Mouse (Mus musculus): Measurements from ENCODE around the gene Adgrg2. TPM values are rescaled to one million over a fixed set of nuclear protein-coding genes. Genes with fewer than 3 reads are reported as not detected.

Adgrg2 gene
- 2.1 and 3.4 TPM in 2 replicates for polyA plus RNA-seq (2012; ENCODE audit: insufficient read depth, insufficient read length, missing spikeins)

DNA sequence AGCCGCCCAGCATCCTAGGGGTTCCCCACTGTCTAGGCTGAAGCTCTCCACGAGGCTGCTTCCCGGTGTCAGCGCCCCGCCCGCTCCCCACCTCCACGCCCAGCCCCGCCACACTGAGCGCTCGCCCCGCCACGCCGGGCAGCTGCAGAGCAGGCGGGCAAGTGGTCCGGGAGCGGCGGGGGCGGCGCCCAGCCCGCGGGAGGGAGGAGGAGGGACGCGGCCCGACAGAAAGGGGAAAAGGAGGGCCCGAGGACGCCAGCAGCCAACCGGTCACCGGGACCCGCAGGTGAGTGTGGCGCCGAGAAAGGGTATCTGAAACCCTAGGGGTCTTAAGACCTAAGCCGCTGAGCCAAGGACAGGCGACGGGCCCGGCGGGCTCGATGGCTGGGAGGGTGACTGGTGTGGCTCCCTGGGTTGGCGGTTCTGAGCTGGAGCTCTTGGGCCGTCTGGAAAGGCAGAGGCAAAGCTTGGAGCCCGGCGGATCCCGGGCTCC is at the start of gene Adgrg2:
Gene Adgrg2, plus strand, starts transcription at position 227 of the 493 bp plus-strand sequence.
- Histone ChIP-seq H3K4me3 (ENCODE audit: insufficient read depth, low read depth, low read length) (peak within 1 kb of the TSS; percentile 53), H3K4me1 (ENCODE audit: control insufficient read depth, insufficient read depth, insufficient read length, low read length) (no peaks in the 10 kb centered on the region), H3K27ac (replicated peaks; ENCODE audit: low read depth, low read length) (no peak within 1 kb of the TSS)

DNA sequence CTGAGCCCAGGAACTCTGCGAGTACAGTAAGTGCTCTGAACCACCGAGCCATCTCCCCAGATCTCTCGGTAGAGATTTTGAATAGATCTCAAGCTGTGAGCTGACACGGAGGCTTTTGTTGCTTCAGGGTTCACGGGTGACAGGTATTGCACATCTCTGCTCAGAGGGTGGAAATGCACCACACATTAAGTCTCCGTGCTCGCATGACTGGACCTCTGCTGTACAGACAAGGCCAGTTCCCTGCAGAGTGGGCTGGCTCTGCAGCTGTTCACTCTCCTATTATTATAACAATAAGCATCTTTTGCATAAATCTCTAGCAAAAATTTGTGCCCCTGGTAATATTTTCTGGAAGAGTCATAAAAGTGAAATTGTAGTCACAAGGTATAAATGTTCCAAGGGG is 39.5 kb upstream of the Adgrg2 start:
- no peaks in the 10 kb centered on the region for H3K4me1 ChIP-seq (ENCODE audit: control insufficient read depth, insufficient read depth, insufficient read length, low read length)
- no peak overlapping the region for H3K4me3 ChIP-seq (ENCODE audit: insufficient read depth, low read depth, low read length)
- H3K27ac ChIP-seq (replicated peaks; ENCODE audit: low read depth, low read length) = no peak overlapping the region

- H3K4me1 ChIP-seq (ENCODE audit: control insufficient read depth, insufficient read depth, insufficient read length, low read length) = no peaks in the 10 kb centered on the region
- H3K27ac ChIP-seq (replicated peaks; ENCODE audit: low read depth, low read length) = no peak overlapping the region
- no peak overlapping the region for H3K4me3 ChIP-seq (ENCODE audit: insufficient read depth, low read depth, low read length)
Observed at GRCm38 (mm10) chrX:160351967-160352677, 38.4 kb upstream of the Adgrg2 start.

DNA sequence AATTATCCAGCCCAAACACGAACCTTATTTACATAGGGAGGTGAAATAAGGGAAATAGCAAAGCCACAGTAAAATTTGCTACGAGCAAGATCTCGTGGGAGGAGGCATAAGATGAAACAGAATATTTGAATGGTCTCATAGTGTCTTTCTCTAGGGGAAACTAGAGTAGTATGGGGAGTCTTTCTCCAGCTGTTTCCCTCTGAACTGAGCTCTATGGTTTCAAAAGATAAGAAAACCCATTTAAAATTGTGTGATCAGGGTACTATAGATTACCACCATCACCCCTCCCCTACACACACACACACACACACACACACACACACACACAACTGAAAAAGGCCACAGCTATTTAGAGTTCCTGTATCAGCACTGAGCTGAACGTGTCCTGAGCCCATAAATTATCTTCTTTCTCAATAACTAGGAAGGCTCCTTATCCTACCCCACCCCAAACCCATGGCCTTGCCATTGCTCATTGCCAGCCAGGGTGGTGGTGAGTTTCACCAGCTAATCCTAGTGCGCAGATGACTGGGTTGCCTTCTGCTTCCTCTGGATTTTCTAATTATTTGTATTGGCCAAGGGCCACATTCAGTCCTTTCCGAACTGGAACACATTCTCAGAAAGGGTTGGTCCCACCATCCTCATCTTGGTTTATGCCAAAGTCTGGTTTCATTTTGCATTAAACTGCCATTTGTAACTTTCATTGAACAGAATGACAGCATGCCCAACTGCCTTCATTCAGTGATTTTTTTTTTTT is 5.6 kb upstream of the Adgrg2 start:
- Histone ChIP-seq H3K4me3 (ENCODE audit: insufficient read depth, low read depth, low read length) (no peak overlapping the region), H3K27ac (replicated peaks; ENCODE audit: low read depth, low read length) (no peak overlapping the region), H3K4me1 (ENCODE audit: control insufficient read depth, insufficient read depth, insufficient read length, low read length) (no peaks in the 10 kb centered on the region)

- no peak overlapping the region for H3K4me3 ChIP-seq (ENCODE audit: insufficient read depth, low read depth, low read length)
- H3K27ac ChIP-seq (replicated peaks; ENCODE audit: low read depth, low read length) = no peak overlapping the region
Observed at GRCm38 (mm10) chrX:160385502-160385772, 5.1 kb upstream of the Adgrg2 start.

DNA sequence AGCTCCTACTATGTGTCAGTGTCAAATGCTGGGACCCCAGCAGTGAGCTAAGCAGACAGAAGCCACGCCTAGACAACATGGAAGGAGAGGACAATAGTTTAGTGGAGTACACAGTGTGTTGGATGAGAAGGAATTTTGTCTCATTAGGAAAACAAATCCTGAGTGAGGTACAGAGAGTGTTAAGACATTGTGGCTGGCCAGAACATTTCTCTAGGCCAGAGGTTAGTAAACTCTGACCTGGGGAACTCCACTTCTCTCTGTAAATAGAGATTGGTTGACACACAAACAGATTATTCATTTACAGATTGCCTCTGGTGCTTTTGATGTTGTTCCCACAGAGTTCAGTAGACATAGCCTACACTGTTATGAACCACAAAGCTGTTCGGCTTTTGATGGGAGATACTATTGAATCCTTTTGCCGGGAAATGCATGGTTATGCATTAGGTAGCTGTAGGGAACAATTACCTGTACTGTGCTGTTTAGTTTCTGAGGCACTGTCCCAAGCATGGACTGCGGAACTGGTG is 22.5 kb downstream of the Adgrg2 start:
- no peak overlapping the region for H3K27ac ChIP-seq (replicated peaks; ENCODE audit: low read depth, low read length)
- H3K4me1 ChIP-seq (ENCODE audit: control insufficient read depth, insufficient read depth, insufficient read length, low read length) = no peaks in the 10 kb centered on the region
- H3K4me3 ChIP-seq (ENCODE audit: insufficient read depth, low read depth, low read length) = no peak overlapping the region

More at GRCm38 (mm10) chrX:160385502-160385772, 5.1 kb upstream of the Adgrg2 start:
- H3K4me1 ChIP-seq (ENCODE audit: control insufficient read depth, insufficient read depth, insufficient read length, low read length) = no peaks in the 10 kb centered on the region

DNA sequence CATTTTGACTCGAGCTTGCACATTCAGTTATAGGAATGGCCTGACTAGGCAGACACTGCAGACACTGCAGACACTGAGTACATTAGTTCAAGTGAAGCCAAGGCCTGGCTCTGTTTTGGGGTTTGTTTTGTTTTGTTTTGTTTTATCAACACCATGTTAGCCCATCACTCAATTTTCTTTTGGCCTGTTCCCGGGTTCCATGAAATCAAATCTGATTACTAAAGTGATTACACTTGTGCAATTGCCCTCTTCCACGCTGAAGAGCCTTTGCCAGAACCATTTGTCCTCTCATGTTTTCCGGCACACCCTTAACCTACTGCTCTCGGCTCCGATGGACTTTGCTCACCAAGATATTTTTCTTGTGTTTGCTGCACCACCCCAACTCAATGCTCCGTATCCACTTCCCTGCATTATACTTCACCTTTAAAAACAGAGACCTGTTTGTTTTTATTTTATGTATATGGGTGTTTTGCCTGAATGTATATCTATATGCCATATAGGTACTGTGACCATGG is 23.4 kb downstream of the Adgrg2 start:
- H3K27ac ChIP-seq (replicated peaks; ENCODE audit: low read depth, low read length) = no peak overlapping the region
- no peaks in the 10 kb centered on the region for H3K4me1 ChIP-seq (ENCODE audit: control insufficient read depth, insufficient read depth, insufficient read length, low read length)
- H3K4me3 ChIP-seq (ENCODE audit: insufficient read depth, low read depth, low read length) = no peak overlapping the region

DNA sequence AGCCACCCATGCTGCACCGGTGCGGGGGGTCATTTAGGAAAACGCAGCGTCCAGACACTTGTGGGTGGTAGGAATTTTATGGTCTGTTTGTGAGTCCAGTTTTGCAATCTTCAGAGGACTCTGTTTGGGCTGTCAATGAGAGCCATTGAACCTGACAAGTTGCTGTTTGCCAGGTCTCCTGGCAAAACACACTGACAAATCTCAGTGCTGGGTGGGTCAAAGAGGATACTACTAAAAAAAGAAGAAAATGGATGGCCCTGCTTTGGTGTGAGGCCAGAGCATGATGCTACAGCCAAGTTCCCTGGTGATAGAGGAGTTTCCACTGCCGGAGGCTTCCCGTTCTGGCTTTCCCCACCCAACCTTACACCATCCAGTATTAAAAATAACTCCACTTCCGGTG is 27.9 kb downstream of the Adgrg2 start:
- no peak overlapping the region for H3K27ac ChIP-seq (replicated peaks; ENCODE audit: low read depth, low read length)
- H3K4me1 ChIP-seq (ENCODE audit: control insufficient read depth, insufficient read depth, insufficient read length, low read length) = no peaks in the 10 kb centered on the region
- no peak overlapping the region for H3K4me3 ChIP-seq (ENCODE audit: insufficient read depth, low read depth, low read length)

GRCm38 (mm10) chrX:160423737-160424136 is 33.2 kb downstream of the Adgrg2 start:
- H3K27ac ChIP-seq (replicated peaks; ENCODE audit: low read depth, low read length) = no peak overlapping the region
- no peak overlapping the region for H3K4me3 ChIP-seq (ENCODE audit: insufficient read depth, low read depth, low read length)
- no peaks in the 10 kb centered on the region for H3K4me1 ChIP-seq (ENCODE audit: control insufficient read depth, insufficient read depth, insufficient read length, low read length)

DNA sequence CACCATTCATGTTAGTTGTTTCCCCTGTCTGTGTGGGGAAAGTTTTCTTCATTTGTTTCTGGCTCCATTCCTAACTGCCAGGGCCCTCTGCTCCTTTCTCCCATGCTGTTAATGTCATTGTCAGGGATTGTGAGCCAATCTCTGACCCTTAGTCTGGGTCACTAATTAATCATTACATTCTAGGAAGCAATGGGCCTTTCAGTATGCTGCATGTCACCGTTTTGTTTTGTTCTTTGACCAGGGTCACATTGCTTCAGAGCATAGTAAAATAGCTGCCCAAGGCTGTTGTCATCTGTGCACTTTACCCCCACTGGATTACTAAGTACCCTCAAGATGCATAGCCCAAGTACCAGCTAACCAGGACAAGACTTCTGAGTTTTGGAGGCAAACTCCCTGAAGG is 36.0 kb downstream of the Adgrg2 start:
- no peaks in the 10 kb centered on the region for H3K4me1 ChIP-seq (ENCODE audit: control insufficient read depth, insufficient read depth, insufficient read length, low read length)
- no peak overlapping the region for H3K27ac ChIP-seq (replicated peaks; ENCODE audit: low read depth, low read length)

DNA sequence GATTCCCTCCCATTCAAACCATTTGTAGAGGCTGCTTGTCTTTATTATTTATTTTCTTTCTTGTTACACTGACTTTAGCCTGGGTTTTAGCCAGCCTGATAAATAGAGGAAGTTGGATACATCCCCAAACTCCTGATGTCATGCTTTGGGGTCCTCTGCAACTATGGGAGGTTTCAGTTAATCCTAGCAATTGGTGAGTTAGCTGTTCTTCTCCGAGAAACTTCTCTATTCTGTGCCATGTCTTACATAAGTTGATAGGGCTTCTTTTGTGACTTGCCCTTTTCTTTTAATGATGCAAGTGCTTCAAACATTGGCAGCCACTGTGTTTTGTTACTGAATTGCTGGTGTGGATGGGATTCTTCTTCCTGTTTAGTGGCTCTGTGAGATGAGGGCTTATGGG is 36.4 kb downstream of the Adgrg2 start:
- no peak overlapping the region for H3K4me3 ChIP-seq (ENCODE audit: insufficient read depth, low read depth, low read length)
- no peak overlapping the region for H3K27ac ChIP-seq (replicated peaks; ENCODE audit: low read depth, low read length)

More for the DNA sequence above, 36.0 kb downstream of the Adgrg2 start:
- no peak overlapping the region for H3K4me3 ChIP-seq (ENCODE audit: insufficient read depth, low read depth, low read length)

DNA sequence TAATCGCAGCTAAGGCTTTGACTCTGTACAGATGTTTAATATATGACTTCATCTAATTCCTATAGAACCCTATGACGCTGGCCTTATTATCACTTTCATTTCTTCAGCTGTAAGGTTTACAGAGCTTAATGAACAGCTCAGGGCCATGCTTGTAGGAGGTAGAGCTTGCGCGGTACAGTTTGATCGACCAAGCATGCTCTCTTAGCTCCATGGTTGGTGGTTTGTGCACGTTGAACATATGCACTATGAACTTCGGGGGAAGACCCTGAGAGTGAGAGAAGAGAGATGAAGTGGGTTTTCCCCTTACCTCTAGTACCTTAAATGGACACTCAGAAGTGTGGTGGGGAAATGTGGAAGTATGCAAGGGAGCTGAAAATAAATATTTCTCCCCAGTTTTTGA is 41.7 kb downstream of the Adgrg2 start:
- no peaks in the 10 kb centered on the region for H3K4me1 ChIP-seq (ENCODE audit: control insufficient read depth, insufficient read depth, insufficient read length, low read length)
- H3K4me3 ChIP-seq (ENCODE audit: insufficient read depth, low read depth, low read length) = no peak overlapping the region
- H3K27ac ChIP-seq (replicated peaks; ENCODE audit: low read depth, low read length) = no peak overlapping the region

More for the DNA sequence above, 36.4 kb downstream of the Adgrg2 start:
- H3K4me1 ChIP-seq (ENCODE audit: control insufficient read depth, insufficient read depth, insufficient read length, low read length) = no peaks in the 10 kb centered on the region

GRCm38 (mm10) chrX:160441272-160441671 is 50.8 kb downstream of the Adgrg2 start:
- no peak overlapping the region for H3K27ac ChIP-seq (replicated peaks; ENCODE audit: low read depth, low read length)
- H3K4me3 ChIP-seq (ENCODE audit: insufficient read depth, low read depth, low read length) = no peak overlapping the region
- no peaks in the 10 kb centered on the region for H3K4me1 ChIP-seq (ENCODE audit: control insufficient read depth, insufficient read depth, insufficient read length, low read length)

DNA sequence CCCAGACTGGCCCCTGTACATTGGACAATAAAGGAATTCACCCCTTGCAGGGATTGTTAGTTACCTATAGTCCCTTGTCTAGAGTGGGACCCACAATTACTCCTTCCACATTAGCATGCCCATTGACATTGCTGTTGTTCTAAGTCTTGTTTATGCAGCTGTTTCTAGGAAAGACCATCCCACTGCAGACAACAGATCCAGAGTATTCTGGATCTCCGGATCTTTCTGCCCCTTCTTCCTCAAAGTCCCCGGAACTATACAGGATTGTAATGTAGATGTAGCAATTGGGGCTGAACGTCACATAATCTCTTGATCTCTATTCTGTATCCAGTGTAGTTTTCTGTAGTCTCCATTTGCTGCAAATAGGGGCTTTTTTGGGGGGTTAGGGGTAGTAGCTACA is 57.9 kb downstream of the Adgrg2 start:
- Histone ChIP-seq H3K27ac (replicated peaks; ENCODE audit: low read depth, low read length) (no peak overlapping the region), H3K4me1 (ENCODE audit: control insufficient read depth, insufficient read depth, insufficient read length, low read length) (no peaks in the 10 kb centered on the region), H3K4me3 (ENCODE audit: insufficient read depth, low read depth, low read length) (no peak overlapping the region)

DNA sequence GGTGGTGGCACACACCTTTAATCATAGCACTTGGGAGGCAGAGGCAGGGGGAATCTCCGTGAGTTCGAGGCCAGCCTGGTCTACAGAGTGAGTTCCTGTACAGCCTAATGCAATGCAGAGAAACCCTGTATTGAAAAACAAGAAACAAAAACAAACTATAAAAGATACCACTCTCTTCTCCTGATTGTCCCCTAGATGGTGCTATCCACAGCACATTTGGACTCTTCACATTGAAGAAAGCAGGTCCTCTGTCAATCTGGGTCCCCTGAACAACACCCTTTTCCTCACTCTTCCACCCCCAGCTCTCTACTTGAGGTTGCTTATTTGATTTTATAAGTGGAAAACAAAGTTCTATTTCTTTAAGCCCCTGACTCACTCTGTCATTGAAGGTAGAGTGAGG is 58.9 kb downstream of the Adgrg2 start:
- Histone ChIP-seq H3K4me1 (ENCODE audit: control insufficient read depth, insufficient read depth, insufficient read length, low read length) (no peaks in the 10 kb centered on the region), H3K4me3 (ENCODE audit: insufficient read depth, low read depth, low read length) (no peak overlapping the region), H3K27ac (replicated peaks; ENCODE audit: low read depth, low read length) (no peak overlapping the region)
